Mouse (Mus musculus): ENCODE measurements around the gene Rps9. TPM values are rescaled to one million over a fixed set of nuclear protein-coding genes. Genes with fewer than 3 reads are reported as not detected.
"Not testable (repeated sequence)": the region's sequence is repeated elsewhere in the genome, so short reads cannot be mapped to it uniquely, and the experiment has no call there.

Gene Rps9
- polyA plus RNA-seq, 1 experiment from 2014 or later, result 893 TPM

- Histone ChIP-seq H3K9me3 (replicated peaks) (no peaks in the 10 kb centered on the region), H3K4me2 (no peak overlapping the region), H3K9ac (no peak overlapping the region), H3K4me1 (replicated peaks) (no peaks in the 10 kb centered on the region), H3K36me3 (no peaks in the 10 kb centered on the region), H3K4me3 (no peak overlapping the region), H3K27ac (ENCODE audit: poor library complexity, severe bottlenecking) (no peak overlapping the region), H3K27me3 (replicated peaks) (no peaks in the 10 kb centered on the region)
- no peak for ATAC-seq (ENCODE audit: insufficient number of reproducible peaks, low FRiP score)
- WGBS, result 48% methylated on average over 1 of the region's 1 CpGs
Measured at GRCm38 (mm10) chr7:3715249-3715648, 11.5 kb downstream of the Rps9 start.

- not testable (repeated sequence) for H3K27me3 ChIP-seq (replicated peaks); H3K36me3 ChIP-seq; H3K4me1 ChIP-seq (replicated peaks); ATAC-seq (ENCODE audit: insufficient number of reproducible peaks, low FRiP score); H3K27ac ChIP-seq (ENCODE audit: poor library complexity, severe bottlenecking); H3K9ac ChIP-seq; H3K4me3 ChIP-seq; H3K9me3 ChIP-seq (replicated peaks); H3K4me2 ChIP-seq
- 36% methylated on average over 1 of the region's 3 CpGs for WGBS
Measured at GRCm38 (mm10) chr7:3720268-3720667, 16.5 kb downstream of the Rps9 start, which contains the start of gene Pirb. Gene Pirb, minus strand, starts transcription at chr7:3720391.

- ATAC-seq (ENCODE audit: insufficient number of reproducible peaks, low FRiP score); H3K9me3 ChIP-seq (replicated peaks); H3K27me3 ChIP-seq (replicated peaks); H3K9ac ChIP-seq; H3K36me3 ChIP-seq; H3K4me3 ChIP-seq; H3K4me1 ChIP-seq (replicated peaks); H3K4me2 ChIP-seq; H3K27ac ChIP-seq (ENCODE audit: poor library complexity, severe bottlenecking): not testable (repeated sequence)
Measured at GRCm38 (mm10) chr7:3725459-3725858, 21.7 kb downstream of the Rps9 start.

- WGBS, result no CpG with 5 or more reads among the region's 1 CpGs
- not testable (repeated sequence) for H3K36me3 ChIP-seq; H3K9ac ChIP-seq; H3K9me3 ChIP-seq (replicated peaks); ATAC-seq (ENCODE audit: insufficient number of reproducible peaks, low FRiP score); H3K4me1 ChIP-seq (replicated peaks); H3K27me3 ChIP-seq (replicated peaks); H3K4me2 ChIP-seq; H3K27ac ChIP-seq (ENCODE audit: poor library complexity, severe bottlenecking); H3K4me3 ChIP-seq
Measured at GRCm38 (mm10) chr7:3732675-3733074, 28.9 kb downstream of the Rps9 start.

Small RNAs within 50 kb of the gene (microRNA-seq; reads per million reads assigned to microRNA genes)
- 3.8 reads per million, percentile 12 among the genes with 10 or more reads in this experiment for gene Mir3572

Other genes starting within 250 kb of the Rps9 start
- not detected in 2 replicates for gene Tarm1, start 201.4 kb upstream of the Rps9 start, polyA plus RNA-seq (2016; fragmentation: Nextera tagmentation; extraction: Ambion mirVana)
- gene Oscar, start 87.8 kb upstream of the Rps9 start, polyA plus RNA-seq (2016; fragmentation: Nextera tagmentation; extraction: Ambion mirVana), result 0.09 and 0.23 TPM in 2 replicates
- gene Ndufa3, start 86.6 kb upstream of the Rps9 start, polyA plus RNA-seq (2016; fragmentation: Nextera tagmentation; extraction: Ambion mirVana), result 550 and 560 TPM in 2 replicates
- gene Tfpt, start 74.1 kb upstream of the Rps9 start, polyA plus RNA-seq (2016; fragmentation: Nextera tagmentation; extraction: Ambion mirVana), result 18.6 and 19.8 TPM in 2 replicates
- 63.7 and 68.0 TPM in 2 replicates for gene Prpf31, start 74.0 kb upstream of the Rps9 start, polyA plus RNA-seq (2016; fragmentation: Nextera tagmentation; extraction: Ambion mirVana)
- 35.8 and 41.9 TPM in 2 replicates for gene Cnot3, start 58.7 kb upstream of the Rps9 start, polyA plus RNA-seq (2016; fragmentation: Nextera tagmentation; extraction: Ambion mirVana)
- 20.5 and 21.4 TPM in 2 replicates for gene Leng1, start 38.2 kb upstream of the Rps9 start, polyA plus RNA-seq (2016; fragmentation: Nextera tagmentation; extraction: Ambion mirVana)
- gene Tmc4, start 26.4 kb upstream of the Rps9 start, polyA plus RNA-seq (2016; fragmentation: Nextera tagmentation; extraction: Ambion mirVana), result 4.4 and 4.6 TPM in 2 replicates
- 206 and 218 TPM in 2 replicates for gene Tsen34, start 11.1 kb upstream of the Rps9 start, polyA plus RNA-seq (2016; fragmentation: Nextera tagmentation; extraction: Ambion mirVana)
- gene Mboat7, start 10.5 kb upstream of the Rps9 start, polyA plus RNA-seq (2016; fragmentation: Nextera tagmentation; extraction: Ambion mirVana), result 40.7 TPM in 2 replicates
- 0.04 and 0.12 TPM in 2 replicates for gene Pirb, start 16.4 kb downstream of the Rps9 start, polyA plus RNA-seq (2016; fragmentation: Nextera tagmentation; extraction: Ambion mirVana)
- gene Gm15448, start 121.7 kb downstream of the Rps9 start, polyA plus RNA-seq (2016; fragmentation: Nextera tagmentation; extraction: Ambion mirVana), result not detected in 2 replicates
- gene Pira2, start 141.1 kb downstream of the Rps9 start, polyA plus RNA-seq (2016; fragmentation: Nextera tagmentation; extraction: Ambion mirVana), result not detected in 2 replicates
- gene Gm14548, start 194.1 kb downstream of the Rps9 start, polyA plus RNA-seq (2016; fragmentation: Nextera tagmentation; extraction: Ambion mirVana), result not detected in 2 replicates
- not detected in 2 replicates for gene Lilra6, start 211.5 kb downstream of the Rps9 start, polyA plus RNA-seq (2016; fragmentation: Nextera tagmentation; extraction: Ambion mirVana)

Data from heart, embryonic 12.5 days (tissue).